Comparison of ENCODE assay signal across 9 mouse cellular contexts in the genomic region with DNA sequence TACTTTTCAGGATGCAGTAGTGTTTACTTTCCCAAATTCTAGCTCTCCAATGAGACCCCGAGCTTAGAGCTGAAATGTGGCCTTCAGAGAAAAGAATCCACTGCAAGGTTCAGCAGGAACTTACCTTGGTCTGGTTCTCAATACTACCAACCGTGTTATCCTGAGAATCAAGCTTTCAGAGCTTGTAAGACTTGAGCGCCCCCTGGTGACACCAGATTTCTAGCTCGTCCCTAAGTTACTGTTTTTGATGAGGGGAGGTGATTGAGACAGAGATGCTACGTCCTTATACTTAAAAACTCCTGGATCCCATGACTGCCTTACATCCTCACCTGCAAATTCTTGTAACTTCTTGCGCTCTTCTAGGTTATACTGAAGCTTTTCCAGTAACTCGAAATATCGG. TPM values are rescaled to one million over a fixed set of nuclear protein-coding genes. Genes with fewer than 3 reads are reported as not detected.
DNase-seq lines count a peak whose midpoint lies in the region; ATAC-seq lines count a peak whose summit lies in the region.
"Had no signal": no experiment of that assay in that cellular context is flagged by ENCODE, and none has a peak within 500 bp of the region (broad histone marks: within the 10 kb centered on the region; RNA-seq: fewer than 3 reads in every experiment).

No protein-coding gene starts in this region.

- no peak overlapping the region for H3K27ac ChIP-seq in hindbrain, embryonic 11.5 days (ENCODE audit: low read depth, low read length)
- no peak overlapping the region for H3K27ac ChIP-seq in hindbrain, embryonic 13.5 days

- intact Hi-C loops in left cerebral cortex, postnatal 25 days (cut with DNase I): loop anchor here (2.0 kb wide), 1 partner anchor 40 kb away; the partner anchor contains the start of gene Ckmt1

- H3K4me2 ChIP-seq in hindbrain, embryonic 11.5 days (replicated peaks; ENCODE audit: low read depth, low read length): no peak overlapping the region
- H3K4me2 ChIP-seq in hindbrain, embryonic 13.5 days: no peak overlapping the region

- H3K4me1 ChIP-seq in hindbrain, embryonic 11.5 days (replicated peaks; ENCODE audit: control insufficient read depth, insufficient read depth, low read length): no peaks in the 10 kb centered on the region
- no peaks in the 10 kb centered on the region for H3K4me1 ChIP-seq in hindbrain, embryonic 13.5 days (replicated peaks)

- no peak overlapping the region for H3K4me3 ChIP-seq in hindbrain, embryonic 11.5 days (ENCODE audit: low read depth, low read length)
- H3K4me3 ChIP-seq in hindbrain, embryonic 13.5 days: no peak overlapping the region
- H3K4me3 ChIP-seq: myocyte had no signal

- H3K27me3 ChIP-seq in hindbrain, embryonic 11.5 days (ENCODE audit: control insufficient read depth, insufficient read depth, low read length): no peaks in the 10 kb centered on the region
- H3K27me3 ChIP-seq in hindbrain, embryonic 13.5 days: no peaks in the 10 kb centered on the region

- peak; percentile 93 for DNase-seq in hindbrain, embryonic 11.5 days (ENCODE audit: low spot score)
- DNase-seq in adrenal gland, postnatal 14 days: peak; percentile 89
- DNase-seq in embryo, embryonic 9.5 days (ENCODE audit: extremely low spot score): peak; percentile 66
- DNase-seq in left cerebral cortex, postnatal 25 days (ENCODE audit: low spot score in 2 of 2): peak; percentile 79 to 90
- DNase-seq in ovary, adult 18-20 months (ENCODE audit: low spot score): peak; percentile 34
- DNase-seq in thymus, postnatal 0 days (ENCODE audit: low spot score): peak; percentile 81

- no peaks in the 10 kb centered on the region for H3K36me3 ChIP-seq in hindbrain, embryonic 11.5 days (ENCODE audit: control insufficient read depth, insufficient read depth, low read length)
- H3K36me3 ChIP-seq in hindbrain, embryonic 13.5 days: peaks cover 11% of the 10 kb centered on the region

- WGBS in hindbrain, embryonic 11.5 days: 17% methylated on average over 8 of the region's 8 CpGs
- 19% methylated on average over 8 of the region's 8 CpGs for WGBS in hindbrain, embryonic 13.5 days

- no peak for ATAC-seq in hindbrain, embryonic 11.5 days (ENCODE audit: low FRiP score)
- no peak for ATAC-seq in hindbrain, embryonic 13.5 days (ENCODE audit: low FRiP score)
- peak; percentile 63 for ATAC-seq in inflammation-experienced regulatory T-cells, adult 6 months

- H3K9ac ChIP-seq in hindbrain, embryonic 11.5 days (ENCODE audit: low read depth, low read length): no peak overlapping the region
- no peak overlapping the region for H3K9ac ChIP-seq in hindbrain, embryonic 13.5 days

- no peaks in the 10 kb centered on the region for H3K9me3 ChIP-seq in hindbrain, embryonic 11.5 days (ENCODE audit: control insufficient read depth, low read length)
- no peaks in the 10 kb centered on the region for H3K9me3 ChIP-seq in hindbrain, embryonic 13.5 days

RNA-seq across cellular contexts. Expression of gene Strc, which starts 9.7 kb away (rescaled TPM):
- not detected in 2 replicates for polyA plus RNA-seq in hindbrain, embryonic 11.5 days (2014; fragmentation: Nextera tagmentation; extraction: Ambion mirVana)
- polyA plus RNA-seq in hindbrain, embryonic 13.5 days (2015; fragmentation: Nextera tagmentation; extraction: Ambion mirVana): not detected in 2 replicates
- total RNA-seq in adrenal gland, postnatal 14 days (2021): not detected in 2 replicates
- under 1 TPM; 0.18 to 0.63 (median 0.54) TPM for polyA plus RNA-seq in inflammation-experienced regulatory T-cells, adult 6 months (2017; shearing (Covaris generic))
- under 1 TPM; 0.09 to 0.62 TPM for total RNA-seq in left cerebral cortex, postnatal 25 days (2021)
- 0.07 TPM in 1 of 2 replicates, not detected in the other for polyA plus RNA-seq in thymus, postnatal 0 days (2015; fragmentation: Nextera tagmentation; extraction: Ambion mirVana)
- polyA plus RNA-seq: myocyte had no signal

RNA-seq across cellular contexts. Expression of gene Pdia3, which starts 17.0 kb away (rescaled TPM):
- polyA plus RNA-seq in hindbrain, embryonic 11.5 days (2014; fragmentation: Nextera tagmentation; extraction: Ambion mirVana): 470 and 556 TPM in 2 replicates
- 386 and 398 TPM in 2 replicates for polyA plus RNA-seq in hindbrain, embryonic 13.5 days (2015; fragmentation: Nextera tagmentation; extraction: Ambion mirVana)
- total RNA-seq in adrenal gland, postnatal 14 days (2021): 306 and 320 TPM in 2 replicates
- 1,000 to 10,000 TPM in 2 of 3 experiments, 100 to 1,000 TPM in 1; 491 to 1,229 (median 1,150) TPM for polyA plus RNA-seq in inflammation-experienced regulatory T-cells, adult 6 months (2017; shearing (Covaris generic))
- 100 to 1,000 TPM; 207 to 216 TPM for total RNA-seq in left cerebral cortex, postnatal 25 days (2021)
- polyA plus RNA-seq in thymus, postnatal 0 days (2015; fragmentation: Nextera tagmentation; extraction: Ambion mirVana): 319 and 390 TPM in 2 replicates

RNA-seq across cellular contexts. Expression of gene Catsper2, which starts 17.0 kb away (rescaled TPM):
- 1.9 and 2.7 TPM in 2 replicates for polyA plus RNA-seq in hindbrain, embryonic 11.5 days (2014; fragmentation: Nextera tagmentation; extraction: Ambion mirVana)
- 5.7 and 6.8 TPM in 2 replicates for polyA plus RNA-seq in hindbrain, embryonic 13.5 days (2015; fragmentation: Nextera tagmentation; extraction: Ambion mirVana)
- total RNA-seq in adrenal gland, postnatal 14 days (2021): 3.5 and 3.6 TPM in 2 replicates
- polyA plus RNA-seq in inflammation-experienced regulatory T-cells, adult 6 months (2017; shearing (Covaris generic)): 1 to 10 TPM; 2.4 to 6.2 (median 3.1) TPM
- 1 to 10 TPM; 4.2 to 5.7 TPM for total RNA-seq in left cerebral cortex, postnatal 25 days (2021)
- 1.6 and 2.1 TPM in 2 replicates for polyA plus RNA-seq in thymus, postnatal 0 days (2015; fragmentation: Nextera tagmentation; extraction: Ambion mirVana)

RNA-seq across cellular contexts. Expression of gene Ckmt1, which starts 39.1 kb away (rescaled TPM):
- 8.5 and 9.2 TPM in 2 replicates for polyA plus RNA-seq in hindbrain, embryonic 11.5 days (2014; fragmentation: Nextera tagmentation; extraction: Ambion mirVana)
- polyA plus RNA-seq in hindbrain, embryonic 13.5 days (2015; fragmentation: Nextera tagmentation; extraction: Ambion mirVana): 49.1 and 50.5 TPM in 2 replicates
- 5.3 and 8.2 TPM in 2 replicates for total RNA-seq in adrenal gland, postnatal 14 days (2021)
- polyA plus RNA-seq in inflammation-experienced regulatory T-cells, adult 6 months (2017; shearing (Covaris generic)): 1 to 10 TPM in 2 of 3 experiments, under 1 TPM in 1; 0.65 to 1.2 (median 1.1) TPM
- 100 to 1,000 TPM; 371 to 391 TPM for total RNA-seq in left cerebral cortex, postnatal 25 days (2021)
- polyA plus RNA-seq in thymus, postnatal 0 days (2015; fragmentation: Nextera tagmentation; extraction: Ambion mirVana): 5.9 and 7.0 TPM in 2 replicates
- polyA plus RNA-seq: myocyte had no signal

RNA-seq across cellular contexts. Expression of gene Ppip5k1, which starts 41.4 kb away (rescaled TPM):
- 10.9 and 11.8 TPM in 2 replicates for polyA plus RNA-seq in hindbrain, embryonic 11.5 days (2014; fragmentation: Nextera tagmentation; extraction: Ambion mirVana)
- 18.6 and 19.3 TPM in 2 replicates for polyA plus RNA-seq in hindbrain, embryonic 13.5 days (2015; fragmentation: Nextera tagmentation; extraction: Ambion mirVana)
- total RNA-seq in adrenal gland, postnatal 14 days (2021): 51.8 and 51.9 TPM in 2 replicates
- 10 to 100 TPM in 2 of 3 experiments, 1 to 10 TPM in 1; 7.2 to 12.5 (median 11.8) TPM for polyA plus RNA-seq in inflammation-experienced regulatory T-cells, adult 6 months (2017; shearing (Covaris generic))
- 100 to 1,000 TPM; 111 to 122 TPM for total RNA-seq in left cerebral cortex, postnatal 25 days (2021)
- polyA plus RNA-seq in thymus, postnatal 0 days (2015; fragmentation: Nextera tagmentation; extraction: Ambion mirVana): 8.5 and 8.7 TPM in 2 replicates

Comparison
In these comparisons a context has a peak if more than half of its experiments do, and no peak if none do; other contexts are left out.
1. DNase-seq: peak in every context shown above with its lines; median percentile 93 in hindbrain, embryonic 11.5 days; 89 in adrenal gland, postnatal 14 days; 84 in left cerebral cortex, postnatal 25 days; 81 in thymus, postnatal 0 days; 66 in embryo, embryonic 9.5 days; 34 in ovary, adult 18-20 months.